Mouse (Mus musculus): ENCODE data around the gene Pxmp4.

DNA sequence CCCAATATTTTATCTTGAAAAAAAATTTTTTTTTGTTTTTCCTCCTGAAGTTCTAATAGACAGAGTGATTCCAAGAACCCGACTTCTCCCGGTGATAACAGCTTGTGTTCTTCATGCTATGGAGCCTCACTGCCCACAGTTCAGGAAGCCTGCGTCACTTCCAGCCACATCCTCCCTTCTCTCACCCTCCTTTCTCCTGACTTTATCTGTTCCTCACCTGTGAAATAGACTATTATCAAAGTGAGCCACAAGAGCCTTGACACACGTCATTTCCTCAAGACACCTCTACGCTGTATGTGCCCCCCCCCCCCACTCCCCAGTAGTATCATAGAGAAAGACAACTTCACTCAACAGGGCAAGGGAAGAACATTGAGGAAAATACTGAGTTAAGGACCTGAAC is 12.2 kb upstream of the Pxmp4 start:
- no peak for TF ChIP-seq CTCF (IDR thresholded peaks at IDR 0.05; ENCODE audit: insufficient read depth, low read length)
- no peak for TF ChIP-seq POLR2A (IDR thresholded peaks at IDR 0.05; ENCODE audit: borderline replicate concordance, extremely low read depth, low read depth, low read length)

Data from lung, adult 2 months (tissue).